Mouse (Mus musculus): ENCODE results near the gene Lax1. TPM values are rescaled to one million over a fixed set of nuclear protein-coding genes. Genes with fewer than 3 reads are reported as not detected.
A peak's percentile ranks its signal among the peaks of the same experiment; 100 is the strongest.

Lax1 gene
- total and polyA plus RNA-seq, 3 experiments, result 14.2 to 15.6 (median 14.9) TPM

GRCm38 (mm10) chr1:133638517-133638916 lies 51.4 kb downstream of the Lax1 start:
- no peak for DNase-seq (ENCODE audit: extremely low read depth)
- H3K27me3 ChIP-seq (replicated peaks), result no peaks in the 10 kb centered on the region
- H3K36me3 ChIP-seq (replicated peaks in 1 of 2; ENCODE audit: control insufficient read depth in 1 of 2, insufficient read depth in 1 of 2, low read length in 1 of 2), result peaks cover 78 to 95% of the 10 kb centered on the region in 2 experiments
- no peak overlapping the region for H3K9ac ChIP-seq (ENCODE audit: insufficient read depth, low read depth)
- H3K9me3 ChIP-seq (replicated peaks; ENCODE audit: low read length), result no peaks in the 10 kb centered on the region
- H3K4me3 ChIP-seq (replicated peaks in 1 of 3; ENCODE audit: low read depth in 2 of 3, low read length in 2 of 3, poor library complexity in 1 of 3), result no peak overlapping the region
- H3K4me2 ChIP-seq (ENCODE audit: insufficient read depth, low read depth, poor library complexity, severe bottlenecking), result no peak overlapping the region
- dilution Hi-C loops (cut with MboI; ENCODE audit: extremely low pct_ligation_motif_present, extremely low pct_unique_long_range_greater_than_20kb, low sequenced_read_pairs), result no loop called here
- H3K79me2 ChIP-seq (replicated peaks; ENCODE audit: control insufficient read depth, extremely low read depth, insufficient read depth, poor library complexity, severe bottlenecking), result peaks cover 12% of the 10 kb centered on the region
- in situ Hi-C loops (cut with MboI; ENCODE audit: low pct_ligation_motif_present, low pct_unique_long_range_greater_than_20kb, low sequenced_read_pairs), result no loop called here
- no peak for TF ChIP-seq ZC3H11A (IDR thresholded peaks at IDR 0.05; ENCODE audit: low read depth, low read length)
- TF ChIP-seq MAX (IDR thresholded peaks at IDR 0.05; ENCODE audit: low read length), result no peak
- TF ChIP-seq CTCF (conservative IDR thresholded peaks at IDR 0.05 in 1 of 2, IDR thresholded peaks at IDR 0.05 in 1 of 2; ENCODE audit: low read depth in 2 of 2, low read length in 2 of 2), result no peak
- no peak for TF ChIP-seq EP300 (IDR thresholded peaks at IDR 0.05; ENCODE audit: low read length)
- no peak for TF ChIP-seq UBTF (IDR thresholded peaks at IDR 0.05; ENCODE audit: low read depth, low read length)
- no peak for TF ChIP-seq E2F4 (IDR thresholded peaks at IDR 0.05; ENCODE audit: insufficient replicate concordance, low read depth, low read length)
- TF ChIP-seq ZMIZ1 (IDR thresholded peaks at IDR 0.05; ENCODE audit: low read depth, low read length), result no peak
- no peak overlapping the region for H3K27ac ChIP-seq (ENCODE audit: insufficient read depth, low read depth)
- no peaks in the 10 kb centered on the region for H3K4me1 ChIP-seq (ENCODE audit: control insufficient read depth in 1 of 2, insufficient read depth in 2 of 2)

- Histone ChIP-seq H3K4me1 (ENCODE audit: control insufficient read depth in 1 of 2, insufficient read depth in 2 of 2) (no peaks in the 10 kb centered on the region), H3K27ac (ENCODE audit: insufficient read depth, low read depth) (no peak overlapping the region), H3K9me3 (replicated peaks; ENCODE audit: low read length) (no peaks in the 10 kb centered on the region), H3K36me3 (replicated peaks in 1 of 2; ENCODE audit: control insufficient read depth in 1 of 2, insufficient read depth in 1 of 2, low read length in 1 of 2) (peaks cover 76 to 95% of the 10 kb centered on the region in 2 experiments), H3K4me3 (replicated peaks in 1 of 3; ENCODE audit: low read depth in 2 of 3, low read length in 2 of 3, poor library complexity in 1 of 3) (no peak overlapping the region), H3K4me2 (ENCODE audit: insufficient read depth, low read depth, poor library complexity, severe bottlenecking) (no peak overlapping the region), H3K27me3 (replicated peaks) (no peaks in the 10 kb centered on the region), H3K9ac (ENCODE audit: insufficient read depth, low read depth) (no peak overlapping the region), H3K79me2 (replicated peaks; ENCODE audit: control insufficient read depth, extremely low read depth, insufficient read depth, poor library complexity, severe bottlenecking) (peaks cover 37% of the 10 kb centered on the region)
- DNase-seq (ENCODE audit: extremely low read depth), result no peak
- dilution Hi-C loops (cut with MboI; ENCODE audit: extremely low pct_ligation_motif_present, extremely low pct_unique_long_range_greater_than_20kb, low sequenced_read_pairs) (no loop called here), in situ Hi-C loops (cut with MboI; ENCODE audit: low pct_ligation_motif_present, low pct_unique_long_range_greater_than_20kb, low sequenced_read_pairs) (no loop called here)
- TF ChIP-seq ELF1 (IDR thresholded peaks at IDR 0.05; ENCODE audit: low read depth, low read length), result no peak
- TF ChIP-seq RAD21 (IDR thresholded peaks at IDR 0.05; ENCODE audit: low read depth, low read length), result peak; percentile 21
- no peak for TF ChIP-seq SIN3A (IDR thresholded peaks at IDR 0.05; ENCODE audit: low read length)
- peak in 1 of 2 experiments; percentile 33; a peak in 2 of 4 replicates for TF ChIP-seq CTCF (conservative IDR thresholded peaks at IDR 0.05 in 1 of 2, IDR thresholded peaks at IDR 0.05 in 1 of 2; ENCODE audit: low read depth in 2 of 2, low read length in 2 of 2)
- TF ChIP-seq USF1 (IDR thresholded peaks at IDR 0.05; ENCODE audit: low read depth, low read length), result no peak
- TF ChIP-seq JUND (conservative IDR thresholded peaks at IDR 0.05; ENCODE audit: low read depth, low read length), result no peak
Observed at GRCm38 (mm10) chr1:133632168-133632567, 57.7 kb downstream of the Lax1 start.

Other genes with a start within 250 kb of the Lax1 start
- gene Snrpe, start 79.8 kb downstream of the Lax1 start, total RNA-seq (2012; rRNA removed), result 405 and 498 TPM in 2 replicates
- gene Snrpe, start 79.8 kb downstream of the Lax1 start, total RNA-seq (2014; rRNA removed), result 877 and 995 TPM in 2 replicates
- 417 and 508 TPM in 2 replicates for gene Snrpe, start 79.8 kb downstream of the Lax1 start, polyA plus RNA-seq (2012; ENCODE audit: insufficient read length, low read depth)
- gene Zbed6, start 29.2 kb downstream of the Lax1 start, total RNA-seq (2012; rRNA removed), result 4.4 and 5.3 TPM in 2 replicates
- 1.6 and 1.7 TPM in 2 replicates for gene Zbed6, start 29.2 kb downstream of the Lax1 start, total RNA-seq (2014; rRNA removed)
- gene Zbed6, start 29.2 kb downstream of the Lax1 start, polyA plus RNA-seq (2012; ENCODE audit: insufficient read length, low read depth), result 2.9 and 3.7 TPM in 2 replicates
- gene Gm38394, start 28.8 kb downstream of the Lax1 start, total RNA-seq (2012; rRNA removed), result 4.0 and 4.7 TPM in 2 replicates
- 2.7 and 2.8 TPM in 2 replicates for gene Gm38394, start 28.8 kb downstream of the Lax1 start, total RNA-seq (2014; rRNA removed)
- gene Gm38394, start 28.8 kb downstream of the Lax1 start, polyA plus RNA-seq (2012; ENCODE audit: insufficient read length, low read depth), result 6.3 and 8.2 TPM in 2 replicates
- 15.9 and 17.5 TPM in 2 replicates for gene Atp2b4, start 110.9 kb upstream of the Lax1 start, total RNA-seq (2012; rRNA removed)
- 5.8 and 6.9 TPM in 2 replicates for gene Atp2b4, start 110.9 kb upstream of the Lax1 start, total RNA-seq (2014; rRNA removed)
- gene Atp2b4, start 110.9 kb upstream of the Lax1 start, polyA plus RNA-seq (2012; ENCODE audit: insufficient read length, low read depth), result 16.2 and 18.4 TPM in 2 replicates
- not detected in 2 replicates for gene Optc, start 217.9 kb upstream of the Lax1 start, total RNA-seq (2012; rRNA removed)
- not detected in 2 replicates for gene Optc, start 217.9 kb upstream of the Lax1 start, total RNA-seq (2014; rRNA removed)
- gene Optc, start 217.9 kb upstream of the Lax1 start, polyA plus RNA-seq (2012; ENCODE audit: insufficient read length, low read depth), result not detected in 2 replicates
- gene Prelp, start 231.3 kb upstream of the Lax1 start, total RNA-seq (2012; rRNA removed), result not detected in 2 replicates
- gene Prelp, start 231.3 kb upstream of the Lax1 start, total RNA-seq (2014; rRNA removed), result not detected in 2 replicates
- not detected in 2 replicates for gene Prelp, start 231.3 kb upstream of the Lax1 start, polyA plus RNA-seq (2012; ENCODE audit: insufficient read length, low read depth)

Measured in CH12.LX (cell line).